Mouse (Mus musculus) adrenal gland, postnatal 36 days (tissue): Measurements from ENCODE around the gene Atp1b1. TPM values are rescaled to one million over a fixed set of nuclear protein-coding genes. Genes with fewer than 3 reads are reported as not detected.

Experiments used
- DNase-seq, 2 experiments: peaks; one replicate each; pipeline ENCODE4 v3.0.0; 2021; ENCODE audit warnings: mixed read lengths in 1 of 2
- total RNA-seq, 2 experiments: library from RNA; stranded (reverse); gene quantifications; 2 replicates each; pipeline ENCODE4 v1.2.3; 2021

Gene Atp1b1
- total RNA-seq, 2 experiments from 2014 or later, result 47.1 to 67.0 TPM

GRCm38 (mm10) chr1:164392176-164392575, 66.0 kb downstream of the Atp1b1 start:
- no peak for DNase-seq

GRCm38 (mm10) chr1:164389743-164390142, 68.4 kb downstream of the Atp1b1 start:
- no peak for DNase-seq

Other genes starting within 250 kb of the Atp1b1 start
- 10 to 100 TPM; 17.4 to 25.5 TPM for gene Slc19a2, start 209.3 kb downstream of the Atp1b1 start, total RNA-seq
- gene Ccdc181, start 182.8 kb downstream of the Atp1b1 start, total RNA-seq, result 10 to 100 TPM in 1 of 2 experiments, 1 to 10 TPM in 1; 7.9 to 11.1 TPM
- gene Nme7, start 154.2 kb downstream of the Atp1b1 start, total RNA-seq, result 10 to 100 TPM; 13.2 to 19.8 TPM
- 10 to 100 TPM; 30.7 to 30.9 TPM for gene Blzf1, start 150.9 kb downstream of the Atp1b1 start, total RNA-seq